Mouse (Mus musculus) heart, postnatal 0 days (tissue): ENCODE measurements around the gene Parva. TPM values are rescaled to one million over a fixed set of nuclear protein-coding genes. Genes with fewer than 3 reads are reported as not detected.

Source experiments
- ATAC-seq: fragments of 200-750 bp; cut with Nextera tagmentation; 2 replicates; pipeline ENCODE4 v1.8.0; 2017; ENCODE audit warnings: low read depth, moderate number of reproducible peaks, moderate library complexity; ENCODE audit not compliant: insufficient read depth
- DNase-seq: peaks from one replicate; pipeline ENCODE4 v3.0.0-alpha.2; 2016; ENCODE audit warnings: low spot score
- H3K27ac ChIP-seq: fragments of 300-500 bp; sonication (generic); 2 replicates; pipeline ENCODE4 v1.5.1; 2014; ENCODE audit warnings: low read depth, mild to moderate bottlenecking
- H3K27me3 ChIP-seq: fragments of 300-500 bp; sonication (generic); 2 replicates; pipeline ENCODE4 v1.6.1; 2014; ENCODE audit warnings: low read length, mixed read lengths; ENCODE audit not compliant: control insufficient read depth, insufficient read depth
- H3K36me3 ChIP-seq: fragments of 300-500 bp; sonication (generic); replicated peaks from 2 replicates; pipeline ENCODE4 v1.6.1; 2014; ENCODE audit warnings: low read length, mixed read lengths; ENCODE audit not compliant: control insufficient read depth, insufficient read depth
- H3K4me1 ChIP-seq: fragments of 300-500 bp; sonication (generic); 2 replicates; pipeline ENCODE4 v1.6.1; 2014; ENCODE audit warnings: antibody characterized with exemption; ENCODE audit not compliant: control insufficient read depth, insufficient read depth
- H3K4me2 ChIP-seq: fragments of 300-500 bp; sonication (generic); 2 replicates; pipeline ENCODE4 v1.6.1; 2014; ENCODE audit warnings: low read depth, mild to moderate bottlenecking, low read length, moderate library complexity
- H3K4me3 ChIP-seq: fragments of 300-500 bp; sonication (generic); 2 replicates; pipeline ENCODE4 v1.5.1; 2014; ENCODE audit warnings: low read depth, low read length
- H3K9ac ChIP-seq: fragments of 300-500 bp; sonication (generic); replicated peaks from 2 replicates; pipeline ENCODE4 v1.6.1; 2014; ENCODE audit warnings: low read depth, low read length, mixed read lengths
- H3K9me3 ChIP-seq: fragments of 300-500 bp; sonication (generic); replicated peaks from 2 replicates; pipeline ENCODE4 v1.6.1; 2016; ENCODE audit warnings: low read length; ENCODE audit not compliant: control insufficient read depth
- CTCF ChIP-seq: IDR thresholded peaks from 2 replicates; pipeline ENCODE4 v1.5.1; 2016; ENCODE audit warnings: antibody characterized with exemption, control low read depth, low read depth
- EP300 ChIP-seq: IDR thresholded peaks from 2 replicates; pipeline ENCODE4 v1.6.1; 2016; ENCODE audit warnings: antibody characterized with exemption, low read depth
- WGBS: fragments of 180-500 bp; shearing (Covaris S2); extraction: QIAGEN DNeasy Blood & Tissue Kit; methylation state at CpG from one replicate; pipeline ENCODE4 v1.1.7; 2014; 5-methylcytosine and 5-hydroxymethylcytosine counted together
- polyA plus RNA-seq: library from polyadenylated mRNA; unstranded; fragments of >200 nt; fragmentation: Nextera tagmentation; extraction: Ambion mirVana; gene quantifications from 2 replicates; pipeline ENCODE4 v1.2.1, GENCODE M21; 2015
- total RNA-seq: library from RNA; depleted of rRNA; stranded (reverse); fragments of >200 nt; gene quantifications from 2 replicates; pipeline ENCODE4 v1.2.3, GENCODE M21; 2014; ENCODE audit warnings: low replicate concordance

The Parva gene
- total and polyA plus RNA-seq, 2 experiments from 2014 or later: 39.7 to 53.0 TPM

GRCm38 (mm10) chr7:112604209-112604608 is 176.9 kb downstream of the Parva start:
- H3K27ac ChIP-seq: no peak overlapping the region
- H3K9me3 ChIP-seq: no peaks in the 10 kb centered on the region
- no peak overlapping the region for H3K9ac ChIP-seq
- peaks cover 20% of the 10 kb centered on the region for H3K4me1 ChIP-seq
- no peak for DNase-seq
- H3K4me3 ChIP-seq: no peak overlapping the region
- H3K27me3 ChIP-seq: no peaks in the 10 kb centered on the region
- no peaks in the 10 kb centered on the region for H3K36me3 ChIP-seq
- ATAC-seq: no peak
- WGBS: 80% methylated on average over 8 of the region's 8 CpGs
- H3K4me2 ChIP-seq: no peak overlapping the region
- TF ChIP-seq EP300 (no peak), CTCF (no peak)

DNA sequence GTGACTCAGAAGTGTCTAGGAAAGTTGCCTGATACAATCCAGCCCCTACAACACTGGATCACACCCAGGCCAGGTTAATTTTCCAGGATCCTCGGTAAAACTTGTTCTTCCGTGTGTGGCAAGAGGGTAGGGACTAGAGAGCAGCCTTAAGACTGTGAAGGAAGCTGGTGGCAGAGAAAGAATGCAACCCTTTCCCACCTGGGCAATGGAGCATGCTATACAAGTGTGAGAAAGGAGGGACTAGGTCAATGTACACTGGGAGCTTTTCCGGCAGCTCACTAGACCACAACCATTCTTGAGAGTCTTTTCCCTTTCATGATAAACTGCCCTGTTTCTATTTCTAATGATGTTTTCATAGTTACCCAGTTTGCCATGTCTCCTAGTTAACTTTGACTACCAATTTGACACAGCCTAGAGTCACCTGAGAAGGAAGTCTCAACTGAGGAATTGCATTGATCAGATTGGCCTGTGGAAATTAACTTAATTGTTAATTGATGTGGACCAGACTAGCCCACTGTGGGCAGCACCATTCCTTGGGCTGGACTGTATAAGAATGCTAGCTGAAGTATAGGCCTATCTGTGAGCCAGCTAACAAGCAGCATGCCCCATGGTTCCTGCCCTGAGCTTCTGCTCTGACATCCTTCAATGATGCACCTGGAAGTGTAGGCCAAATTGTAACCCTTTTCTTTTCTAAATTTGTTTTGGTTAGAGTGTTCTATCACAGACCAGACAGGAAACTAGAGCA is 186.9 kb downstream of the Parva start:
- 83% methylated on average over 3 of the region's 3 CpGs for WGBS
- no peak overlapping the region for H3K27ac ChIP-seq

GRCm38 (mm10) chr7:112614791-112615668 is 187.7 kb downstream of the Parva start:
- TF ChIP-seq EP300 (no peak), CTCF (no peak)
- no peaks in the 10 kb centered on the region for H3K9me3 ChIP-seq
- 41% methylated on average over 10 of the region's 10 CpGs for whole genome bisulfite sequencing

More for the DNA sequence above, 186.9 kb downstream of the Parva start:
- Histone ChIP-seq H3K4me3 (no peak overlapping the region), H3K36me3 (no peaks in the 10 kb centered on the region), H3K9me3 (no peaks in the 10 kb centered on the region), H3K9ac (no peak overlapping the region), H3K27me3 (no peaks in the 10 kb centered on the region), H3K4me1 (0 out of 2 replicates have a peak, but pooled peaks cover 5% of the 10 kb centered on the region), H3K4me2 (no peak overlapping the region)
- TF ChIP-seq EP300 (no peak), CTCF (no peak)
- ATAC-seq (no peak), DNase-seq (no peak)

GRCm38 (mm10) chr7:112620322-112621179 is 193.2 kb downstream of the Parva start:
- Histone ChIP-seq H3K4me1 (no peaks in the 10 kb centered on the region; the same call in 1 of the 2 replicates), H3K4me2 (peak overlapping the region; percentile 46), H3K27ac (0 out of 2 replicates have a peak overlapping the region, but pooled peaks have one; percentile 26), H3K9ac (no peak overlapping the region; the same call in 1 of the 2 replicates), H3K4me3 (peak overlapping the region; percentile 28; the same call in 1 of the 2 replicates), H3K36me3 (no peaks in the 10 kb centered on the region), H3K9me3 (no peaks in the 10 kb centered on the region), H3K27me3 (no peaks in the 10 kb centered on the region)
- 68% methylated on average over 22 of the region's 22 CpGs for WGBS
- DNase-seq (no peak), ATAC-seq (no peak)
- TF ChIP-seq CTCF (no peak), EP300 (no peak)

More at GRCm38 (mm10) chr7:112614791-112615668, 187.7 kb downstream of the Parva start:
- Histone ChIP-seq H3K27ac (peak overlapping the region; percentile 53), H3K4me1 (0 out of 2 replicates have a peak, but pooled peaks cover 5% of the 10 kb centered on the region), H3K4me2 (no peak overlapping the region), H3K27me3 (no peaks in the 10 kb centered on the region), H3K4me3 (no peak overlapping the region), H3K9ac (no peak overlapping the region), H3K36me3 (no peaks in the 10 kb centered on the region)
- peak; percentile 79 for ATAC-seq
- DNase-seq: peak; percentile 65

DNA sequence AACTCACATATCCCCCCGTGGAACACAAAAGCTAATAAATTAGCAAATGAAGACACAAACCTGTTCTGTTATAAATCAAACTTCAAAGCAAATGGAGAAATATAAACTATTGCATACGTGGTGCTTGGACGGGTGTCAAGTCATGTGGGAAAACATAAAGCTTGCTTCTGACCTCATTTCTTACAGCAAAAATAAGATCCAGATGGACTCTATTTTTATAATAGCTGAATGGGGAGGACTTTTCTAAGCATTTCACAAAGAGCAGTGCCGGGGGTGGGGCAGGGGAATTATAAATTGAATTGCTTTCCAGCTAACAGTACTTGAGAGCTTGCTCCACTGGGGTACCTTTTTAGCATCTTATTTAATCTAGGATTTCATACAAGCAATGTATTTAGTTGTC is 200.2 kb downstream of the Parva start:
- no peaks in the 10 kb centered on the region for H3K36me3 ChIP-seq
- no peak overlapping the region for H3K4me2 ChIP-seq
- H3K9ac ChIP-seq: no peak overlapping the region
- 78% methylated on average over 4 of the region's 4 CpGs for WGBS
- no peak for DNase-seq
- no peak overlapping the region for H3K4me3 ChIP-seq
- no peak overlapping the region for H3K27ac ChIP-seq
- no peaks in the 10 kb centered on the region for H3K4me1 ChIP-seq
- H3K27me3 ChIP-seq: no peaks in the 10 kb centered on the region
- H3K9me3 ChIP-seq: no peaks in the 10 kb centered on the region; the same call in 1 of the 2 replicates
- ATAC-seq: no peak
- TF ChIP-seq CTCF: no peak
- no peak for TF ChIP-seq EP300
